Mouse (Mus musculus): Measurements from ENCODE around the gene Hand2. TPM values are rescaled to one million over a fixed set of nuclear protein-coding genes. Genes with fewer than 3 reads are reported as not detected.

Gene Hand2
- total RNA-seq, 2 experiments from 2014 or later: not detected

GRCm38 (mm10) chr8:57337271-57338030 is 16.7 kb downstream of the Hand2 start:
- no peak for DNase-seq (ENCODE audit: extremely low spot score in 1 of 2, low spot score in 2 of 2)
- intact Hi-C loops (cut with DNase I): loop anchor here (10.0 kb wide), 1 partner anchor 453 kb away; no protein-coding TSS in a partner anchor

DNA sequence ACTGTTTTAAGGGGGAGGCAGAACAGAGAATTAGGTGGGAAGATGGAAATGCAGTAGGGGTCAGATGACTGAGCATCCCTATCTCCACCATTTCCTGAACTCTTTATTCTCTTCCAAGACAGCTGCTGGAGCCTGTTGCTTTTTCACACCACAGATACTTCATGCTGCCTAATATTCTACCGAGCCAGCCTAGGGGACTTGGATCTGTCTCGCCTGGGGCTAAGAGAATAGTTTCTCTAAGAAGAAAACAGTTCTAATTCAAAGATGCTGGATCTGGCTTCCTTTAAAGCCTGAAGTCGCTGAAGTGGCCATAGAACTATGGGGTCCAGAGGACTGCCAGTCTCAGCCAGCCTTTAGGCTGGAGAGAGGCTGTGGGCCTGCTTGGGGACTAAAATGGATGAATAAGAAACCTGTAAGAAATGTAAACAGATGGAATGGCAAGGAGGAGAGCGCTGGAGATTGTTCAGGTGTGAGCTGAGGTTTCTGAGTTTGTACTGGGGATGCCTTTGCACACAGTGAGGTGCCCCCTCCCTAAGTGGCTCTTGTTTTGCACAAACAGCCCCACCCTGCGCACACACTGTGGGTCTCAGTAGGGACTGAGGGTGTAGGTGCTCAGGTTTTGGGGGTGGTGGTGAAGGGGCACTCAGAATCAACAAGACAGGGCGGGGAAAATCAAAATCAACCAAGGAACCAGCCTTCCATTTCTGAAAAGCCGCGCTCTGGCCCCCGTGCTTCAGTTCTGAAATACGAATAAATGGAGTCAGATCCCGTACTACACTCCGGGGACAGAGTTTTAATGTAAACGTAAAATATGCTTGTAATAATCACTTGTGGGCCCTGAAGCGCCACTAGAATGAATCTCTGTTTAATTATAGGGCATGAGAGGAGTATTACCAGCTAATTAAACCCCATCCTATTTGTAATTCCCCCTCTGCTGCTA is 19.2 kb downstream of the Hand2 start:
- DNase-seq (ENCODE audit: extremely low spot score in 1 of 2, low spot score in 2 of 2): no peak

DNA sequence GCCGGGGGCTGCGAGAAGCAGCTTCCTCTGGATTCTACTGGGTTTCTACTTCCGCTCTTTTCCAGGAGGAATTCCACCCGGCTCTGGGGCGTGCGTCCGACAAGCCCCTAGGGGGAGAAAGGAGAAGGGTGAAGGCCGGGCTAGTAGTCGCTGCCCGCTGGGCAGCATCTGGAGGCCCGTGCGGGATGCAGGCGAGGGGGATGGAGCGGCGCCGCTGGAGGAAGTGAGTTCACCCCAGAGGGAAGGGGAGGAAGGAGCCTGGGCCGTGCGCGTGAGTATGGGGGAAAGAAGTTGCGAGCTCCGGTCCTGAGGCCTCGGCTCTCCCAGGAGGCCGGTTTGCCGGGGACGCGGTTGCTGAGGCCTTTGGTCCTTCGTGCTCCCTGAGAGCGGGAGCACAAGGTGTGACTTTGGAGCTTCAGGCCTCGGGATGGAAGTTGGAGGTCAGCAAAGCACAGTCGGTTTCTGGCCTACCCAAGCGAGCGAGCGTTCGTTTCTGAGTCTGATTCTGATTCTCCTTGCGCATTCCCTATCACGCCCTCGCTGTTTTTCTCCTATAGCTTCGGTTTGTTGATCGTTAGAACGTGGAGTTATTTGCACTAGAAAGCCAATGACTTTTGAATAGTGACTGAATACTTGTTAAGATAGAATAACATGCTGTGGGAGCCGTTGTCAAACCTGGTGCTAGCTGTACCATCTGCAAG is 20.2 kb downstream of the Hand2 start:
- no peak for DNase-seq (ENCODE audit: extremely low spot score in 1 of 2, low spot score in 2 of 2)
- intact Hi-C loops (cut with DNase I): no loop called here

More for the DNA sequence above, 19.2 kb downstream of the Hand2 start:
- intact Hi-C loops (cut with DNase I): loop anchor here (10.0 kb wide), 1 partner anchor 455 kb away; no protein-coding TSS in a partner anchor

GRCm38 (mm10) chr8:57341541-57341840 is 20.7 kb downstream of the Hand2 start:
- DNase-seq (ENCODE audit: extremely low spot score in 1 of 2, low spot score in 2 of 2): no peak
- intact Hi-C loops (cut with DNase I): no loop called here

DNA sequence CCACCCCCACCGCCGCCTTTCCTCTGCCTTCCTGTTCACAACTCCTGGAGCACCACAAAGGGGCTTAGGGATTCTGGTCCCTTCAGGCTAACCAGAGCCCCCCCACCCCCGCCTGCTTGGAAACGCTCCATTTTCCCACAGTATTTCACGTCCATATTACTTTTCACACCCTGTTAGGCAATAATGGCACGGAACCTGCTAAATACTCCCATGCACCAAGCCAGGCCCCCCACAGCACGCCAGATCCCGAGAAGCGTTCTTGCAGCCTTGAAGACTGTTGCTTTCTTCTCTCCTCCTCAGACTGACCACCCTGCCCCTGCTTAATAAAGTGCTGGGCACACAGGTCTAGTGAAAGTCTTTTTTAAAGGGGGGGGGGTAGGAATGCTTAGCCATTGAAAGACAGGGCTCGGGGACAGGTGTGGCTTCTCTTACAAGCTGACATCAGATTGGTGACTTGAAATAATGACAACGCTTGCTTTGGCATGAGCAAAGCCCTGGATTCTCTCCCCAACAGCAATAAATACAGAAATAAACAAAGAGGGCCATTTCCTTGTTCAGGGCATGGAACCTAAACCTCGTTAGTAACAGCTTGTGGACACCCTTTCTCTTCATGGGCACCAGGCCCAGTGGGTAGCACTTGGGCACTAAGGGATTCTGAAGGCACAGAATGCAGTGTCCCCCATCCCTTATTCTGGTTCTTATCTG is 21.8 kb downstream of the Hand2 start:
- no peak for DNase-seq (ENCODE audit: extremely low spot score in 1 of 2, low spot score in 2 of 2)
- intact Hi-C loops (cut with DNase I): no loop called here

GRCm38 (mm10) chr8:57343731-57344315 is 23.0 kb downstream of the Hand2 start:
- intact Hi-C loops (cut with DNase I): no loop called here
- no peak for DNase-seq (ENCODE audit: extremely low spot score in 1 of 2, low spot score in 2 of 2)

- no peak for DNase-seq (ENCODE audit: extremely low spot score in 1 of 2, low spot score in 2 of 2)
- intact Hi-C loops (cut with DNase I): no loop called here
Measured at GRCm38 (mm10) chr8:57344956-57345870, 24.4 kb downstream of the Hand2 start.

DNA sequence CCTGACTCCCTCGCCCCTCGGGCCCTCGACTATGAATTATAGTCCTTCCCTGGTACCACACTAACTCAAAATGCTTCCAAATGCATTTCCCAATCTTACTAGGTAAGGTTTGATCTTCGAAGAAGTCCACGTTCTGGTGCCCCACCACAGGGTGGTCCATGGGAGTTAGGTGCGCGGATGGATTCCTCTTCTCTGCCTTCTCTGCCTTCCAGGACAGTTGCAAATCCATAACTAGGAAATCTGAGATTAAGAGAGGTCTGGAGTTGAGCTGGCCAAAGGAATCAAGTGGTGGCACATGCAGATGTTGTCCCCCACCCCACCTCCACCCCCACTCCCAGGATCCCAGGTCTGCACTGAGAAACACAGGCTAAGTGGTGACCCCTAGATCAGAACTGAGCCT is 25.6 kb downstream of the Hand2 start:
- DNase-seq (ENCODE audit: extremely low spot score in 1 of 2, low spot score in 2 of 2): no peak
- intact Hi-C loops (cut with DNase I): no loop called here

GRCm38 (mm10) chr8:57347141-57347540 is 26.4 kb downstream of the Hand2 start:
- intact Hi-C loops (cut with DNase I): no loop called here
- no peak for DNase-seq (ENCODE audit: extremely low spot score in 1 of 2, low spot score in 2 of 2)

DNA sequence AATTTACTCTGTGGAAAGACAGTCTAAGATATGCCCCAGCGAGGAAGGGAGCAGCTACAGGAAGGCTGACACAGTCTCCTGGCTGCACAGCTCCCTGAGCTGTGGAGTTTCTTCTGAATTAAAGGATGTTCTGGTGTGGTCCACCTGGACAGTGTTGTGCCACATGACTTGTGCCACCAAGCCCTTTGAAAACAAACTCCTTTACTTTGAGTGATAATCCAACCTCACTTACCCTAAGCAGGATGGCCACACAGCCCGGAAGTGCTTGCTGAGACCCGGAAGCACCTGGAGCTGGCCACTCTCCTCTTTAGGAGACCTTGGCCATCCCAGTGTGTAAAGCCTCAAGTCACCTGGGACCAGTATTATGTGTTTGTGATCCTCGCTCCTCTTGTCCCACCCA is 27.5 kb downstream of the Hand2 start:
- intact Hi-C loops (cut with DNase I): no loop called here
- no peak for DNase-seq (ENCODE audit: extremely low spot score in 1 of 2, low spot score in 2 of 2)

DNA sequence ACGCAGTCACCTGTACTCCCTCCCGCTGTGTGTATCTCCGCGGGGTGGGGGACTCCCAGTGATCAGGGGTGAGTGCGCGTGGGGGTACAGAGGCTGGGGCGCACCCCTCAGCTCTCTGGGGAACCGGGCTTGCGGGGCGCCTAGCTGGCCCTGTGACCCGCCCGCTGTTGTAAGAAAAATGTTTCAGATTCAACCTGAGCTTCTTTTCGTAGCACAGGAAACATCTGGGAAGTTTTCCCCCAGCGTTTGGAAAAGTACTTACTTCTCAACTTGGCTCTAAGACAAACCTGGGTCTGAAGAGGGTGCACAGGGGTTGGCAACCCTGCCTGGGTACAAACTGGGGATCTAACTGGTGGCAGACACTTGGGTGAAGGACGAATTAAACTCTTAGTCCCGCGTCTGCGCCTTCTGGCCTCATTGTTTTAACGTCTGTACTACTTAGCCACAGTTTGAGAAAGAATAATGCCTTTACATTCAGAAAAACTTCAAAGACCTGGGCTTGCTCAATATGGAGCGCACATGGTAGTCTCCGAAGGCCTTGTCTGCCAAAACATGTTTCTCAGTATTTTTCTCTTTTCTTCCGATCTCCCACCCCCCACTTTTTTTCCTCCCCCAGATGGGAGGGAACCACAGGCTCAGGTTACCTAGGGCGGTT is 28.2 kb downstream of the Hand2 start:
- DNase-seq (ENCODE audit: extremely low spot score in 1 of 2, low spot score in 2 of 2): no peak
- intact Hi-C loops (cut with DNase I): no loop called here

GRCm38 (mm10) chr8:57351861-57352260 is 31.1 kb downstream of the Hand2 start:
- intact Hi-C loops (cut with DNase I): loop anchor here (10.0 kb wide), 1 partner anchor 183 kb away; no protein-coding TSS in a partner anchor

GRCm38 (mm10) chr8:57353346-57354305 is 32.8 kb downstream of the Hand2 start:
- intact Hi-C loops (cut with DNase I): loop anchor here (10.0 kb wide), 1 partner anchor 181 kb away; no protein-coding TSS in a partner anchor
- peak; percentile 18 to 45 for DNase-seq (ENCODE audit: extremely low spot score in 1 of 2, low spot score in 2 of 2)

More at GRCm38 (mm10) chr8:57351861-57352260, 31.1 kb downstream of the Hand2 start:
- DNase-seq (ENCODE audit: extremely low spot score in 1 of 2, low spot score in 2 of 2): no peak

DNA sequence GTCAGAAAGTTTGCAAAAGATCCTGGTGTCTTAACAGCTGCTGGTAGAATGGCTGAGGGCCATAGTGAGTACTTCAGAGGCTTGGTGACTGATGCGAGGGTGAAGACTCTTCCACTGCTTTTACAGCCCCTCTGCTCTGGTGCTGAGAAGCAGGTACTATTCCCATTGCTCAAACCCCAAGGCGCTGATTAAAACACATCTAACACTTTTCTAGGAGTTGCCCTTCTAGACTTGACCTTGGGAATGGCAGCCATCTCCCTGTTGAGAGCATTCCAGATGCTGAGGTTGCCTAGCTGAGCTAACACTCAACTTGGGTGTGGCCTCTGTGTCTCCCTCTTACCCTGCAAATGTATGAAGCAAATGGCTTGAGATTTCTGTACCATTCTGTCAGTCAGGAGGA is 34.1 kb downstream of the Hand2 start:
- intact Hi-C loops (cut with DNase I): loop anchor here (5.0 to 10.0 kb wide), 2 partner anchors 72 to 180 kb away; no protein-coding TSS in a partner anchor
- DNase-seq (ENCODE audit: extremely low spot score in 1 of 2, low spot score in 2 of 2): no peak

DNA sequence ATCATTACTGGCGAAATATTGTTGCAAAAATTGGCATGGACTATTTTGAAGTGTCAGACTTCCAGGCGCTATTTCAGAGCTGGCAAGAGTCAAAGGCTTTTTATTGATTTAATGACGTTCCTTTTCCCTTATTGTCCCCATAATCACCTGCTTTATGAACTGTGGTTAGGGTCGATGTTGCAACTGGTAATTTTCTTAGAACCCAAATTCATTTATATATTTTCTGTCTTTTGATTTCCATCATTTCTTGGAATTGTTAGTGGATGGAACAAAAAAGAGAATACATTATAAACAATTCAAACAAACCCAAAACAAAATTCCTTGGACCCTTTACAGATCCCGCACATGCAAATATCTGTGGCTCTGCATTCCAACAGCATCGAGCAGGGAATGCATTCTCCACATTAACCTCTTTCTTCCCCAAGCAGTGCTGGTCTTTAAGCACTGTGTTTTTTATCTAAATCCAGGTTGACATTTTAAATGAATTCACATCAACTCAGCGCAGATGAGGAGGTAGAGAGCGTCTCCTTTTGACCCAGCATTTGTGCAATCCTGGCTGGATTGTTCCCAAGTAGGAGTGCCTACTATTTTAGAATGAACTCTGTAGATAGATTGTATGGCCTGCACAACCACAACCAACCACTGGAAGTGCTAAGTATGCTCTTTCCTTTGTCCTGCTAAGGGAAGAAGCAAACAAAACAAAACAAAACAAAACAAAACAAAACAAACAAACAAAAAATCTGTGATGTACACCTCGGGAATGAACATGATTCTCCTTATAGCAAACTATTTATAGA is 35.9 kb downstream of the Hand2 start:
- no peak for DNase-seq (ENCODE audit: extremely low spot score in 1 of 2, low spot score in 2 of 2)
- intact Hi-C loops (cut with DNase I): loop anchor here (5.0 to 10.0 kb wide), 2 partner anchors 71 to 178 kb away; no protein-coding TSS in a partner anchor

Data from left cerebral cortex, postnatal 10 days (tissue).